Mouse (Mus musculus): ENCODE measurements around the gene Platr25.
"Not testable (repeated sequence)": the region's sequence is repeated elsewhere in the genome, so short reads cannot be mapped to it uniquely, and the experiment has no call there.

The Platr25 gene

GRCm38 (mm10) chr13:62760432-62761415 is at the start of gene Platr25:
TSS of gene Platr25 (minus strand) at chr13:62760709.
- DNase-seq, result peak; percentile 70

DNA sequence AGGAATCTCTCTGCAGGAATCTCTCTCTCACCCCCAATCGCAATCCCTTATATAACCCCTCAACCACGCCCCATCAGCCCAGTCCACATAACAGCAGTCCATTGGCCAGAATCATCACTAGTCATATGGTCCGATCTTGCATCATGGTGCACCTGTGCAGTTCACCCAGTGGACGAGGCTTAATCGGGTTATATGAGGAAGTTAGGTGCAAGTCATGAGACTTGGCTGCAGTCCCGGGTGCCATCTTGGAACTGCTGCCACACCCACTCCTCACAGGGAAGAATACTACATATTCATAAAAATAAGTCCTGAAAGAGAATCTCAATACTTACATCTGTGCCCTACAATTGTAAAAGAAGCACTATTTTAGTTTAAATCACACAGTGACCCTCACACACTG is 47.5 kb upstream of the Platr25 start:
- DNase-seq, result not testable (repeated sequence)

DNA sequence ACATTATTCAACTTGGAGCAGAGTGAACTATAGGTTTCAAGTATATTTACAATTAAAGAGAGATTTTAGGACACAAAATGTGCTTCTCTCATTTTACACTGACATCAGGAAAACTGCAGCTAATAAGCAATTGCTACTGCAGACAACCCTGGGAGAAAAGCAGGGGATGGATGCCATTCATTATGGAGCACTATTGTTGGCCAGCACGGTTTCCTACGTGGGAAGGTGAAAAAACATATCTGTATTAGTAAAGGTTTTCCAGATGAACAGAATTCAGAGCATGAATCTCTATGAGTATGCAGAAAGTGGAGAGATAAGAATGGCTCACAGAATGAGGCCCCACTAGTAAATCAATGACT is 25.6 kb upstream of the Platr25 start:
- DNase-seq, result not testable (repeated sequence)

GRCm38 (mm10) chr13:62785199-62786134 is 25.0 kb upstream of the Platr25 start, which contains the start of gene Gm5141:
TSS of gene Gm5141 (minus strand) at chr13:62785808.
- peak; percentile 40 for DNase-seq

DNA sequence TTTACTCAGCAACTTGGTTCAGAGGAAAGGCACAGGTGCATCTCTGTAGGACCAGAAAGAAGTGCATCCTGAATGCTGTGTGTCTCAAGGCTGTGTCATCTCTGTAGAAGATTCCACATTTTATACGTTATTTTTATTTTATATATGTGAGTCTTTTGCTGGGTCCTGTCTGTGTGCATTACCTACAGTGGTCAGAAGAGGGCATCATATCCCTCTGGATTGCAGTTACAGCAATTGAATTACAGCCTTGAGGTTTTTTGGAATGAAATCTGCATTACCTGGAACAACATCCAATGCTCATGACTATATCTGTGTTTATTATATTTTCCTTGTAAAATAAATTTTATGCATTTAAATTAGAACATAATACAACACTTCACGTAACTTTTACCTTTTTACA is 3.3 kb upstream of the Platr25 start:
- DNase-seq, result peak; percentile 41

GRCm38 (mm10) chr13:62733322-62733721 is 27.2 kb downstream of the Platr25 start:
- no peak for DNase-seq

DNA sequence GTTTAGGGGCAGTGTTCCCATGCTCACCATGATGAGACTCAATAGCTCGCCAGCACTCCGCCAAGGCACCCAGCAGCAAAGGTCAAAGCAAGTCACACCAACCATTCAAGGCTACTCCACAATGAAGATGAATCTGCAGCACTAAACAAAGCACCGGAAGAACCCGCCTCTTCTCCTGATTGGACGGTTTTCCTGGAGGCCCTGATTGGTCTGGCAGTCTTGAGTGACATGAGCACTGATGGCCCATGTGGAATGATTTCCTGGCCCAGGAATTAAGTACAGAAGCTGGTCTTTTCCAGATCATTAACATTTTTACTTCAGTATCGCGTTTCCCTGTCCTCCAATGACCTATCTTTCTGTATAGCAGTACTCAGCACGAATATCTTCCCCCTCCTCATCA is 47.9 kb downstream of the Platr25 start:
- DNase-seq, result not testable (repeated sequence)

GRCm38 (mm10) chr13:62685287-62685648 is 75.2 kb downstream of the Platr25 start:
- DNase-seq, result not testable (repeated sequence)

GRCm38 (mm10) chr13:62684608-62685286 is 75.8 kb downstream of the Platr25 start:
- DNase-seq, result peak; percentile 39

DNA sequence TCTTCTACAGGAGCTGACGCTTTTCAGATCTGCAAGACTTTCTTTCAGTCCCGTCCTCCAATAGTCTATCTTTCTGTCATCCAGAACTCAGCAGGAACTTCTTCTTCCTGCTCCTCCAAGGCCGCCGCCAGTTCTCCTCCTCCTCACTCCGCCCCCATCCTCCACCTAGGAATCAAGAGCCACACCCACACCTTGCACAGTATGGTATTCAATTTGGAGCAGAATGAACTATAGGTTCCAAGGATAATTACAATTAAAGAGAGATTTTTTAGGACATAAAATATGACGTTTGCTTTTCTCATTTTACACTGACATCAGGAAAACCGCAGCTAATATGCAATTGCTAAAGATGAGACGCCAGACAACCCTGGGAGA is 107.2 kb downstream of the Platr25 start:
- DNase-seq, result no peak

GRCm38 (mm10) chr13:62652681-62653368 is 107.7 kb downstream of the Platr25 start:
- DNase-seq, result peak; percentile 87

- DNase-seq, result peak; percentile 35
These were observed 133.4 kb downstream of the Platr25 start for GRCm38 (mm10) chr13:62627071-62627470.

DNA sequence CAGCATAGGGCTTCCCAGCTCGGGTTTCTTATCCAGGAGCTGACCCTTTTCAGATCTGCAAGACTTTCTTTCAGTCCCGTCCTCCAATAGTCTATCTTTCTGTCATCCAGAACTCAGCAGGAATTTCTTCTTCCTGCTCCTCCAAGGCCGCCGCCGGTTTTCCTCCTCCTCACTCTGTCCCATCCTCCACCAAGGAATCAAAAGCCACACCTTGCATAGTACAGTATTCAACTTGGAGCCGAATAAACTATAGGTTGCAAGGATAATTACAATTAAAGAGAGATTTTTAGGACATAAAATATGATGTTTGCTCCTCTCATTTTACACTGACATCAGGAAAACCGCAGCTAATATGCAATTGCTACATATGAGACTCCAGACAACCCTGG is 136.2 kb downstream of the Platr25 start:
- DNase-seq, result not testable (repeated sequence)

DNA sequence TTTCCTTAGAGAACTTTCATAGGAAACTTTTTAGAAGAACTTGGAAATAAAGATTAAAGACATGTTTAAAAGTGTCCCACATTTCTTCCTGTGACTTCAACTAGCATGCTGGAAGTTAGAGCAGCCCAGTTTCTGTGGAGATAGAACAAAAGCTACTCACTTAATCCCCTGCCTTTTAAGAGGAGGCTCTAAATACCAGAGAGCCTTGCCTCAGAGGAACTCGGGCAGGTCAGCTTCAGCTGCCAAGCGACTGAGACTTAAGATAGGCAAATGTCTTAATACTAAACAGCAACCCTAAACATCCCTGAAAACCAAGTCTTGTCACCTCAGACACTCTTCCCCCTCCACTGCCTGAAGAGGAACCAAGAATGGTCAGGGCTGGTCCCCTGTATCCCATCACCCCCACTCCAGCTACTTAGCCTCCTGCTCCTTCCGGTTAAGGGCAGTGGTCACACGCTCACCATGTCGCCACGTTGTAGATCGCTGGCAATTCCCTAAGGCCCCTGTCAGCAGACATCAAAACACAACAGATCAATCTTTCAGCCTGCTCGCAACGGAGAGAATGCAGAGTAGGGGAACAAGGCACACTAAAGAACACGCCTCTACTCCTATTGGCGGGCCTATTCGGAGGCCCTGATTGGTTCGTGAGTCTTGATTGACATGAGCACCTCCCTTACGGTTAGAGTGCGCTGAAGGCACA is 136.8 kb downstream of the Platr25 start, which contains the start of gene 6720489N17Rik:
Gene 6720489N17Rik, minus strand, starts transcription at position 606 of the 700 bp plus-strand sequence.
- peak; percentile 90 for DNase-seq
